In genomic region chr10:67104543-67104942, GRCm38 (mm10) we compare ENCODE assay signal across 13 mouse cellular contexts. TPM values are rescaled to one million over a fixed set of nuclear protein-coding genes. Genes with fewer than 3 reads are reported as not detected.
A peak's percentile ranks its signal among the peaks of the same experiment; 100 is the strongest.
DNase-seq lines count a peak whose midpoint lies in the region; ATAC-seq and TF ChIP-seq lines count a peak whose summit lies in the region.
"Had no signal": no experiment of that assay in that cellular context is flagged by ENCODE, and none has a peak within 500 bp of the region (broad histone marks: within the 10 kb centered on the region; RNA-seq: fewer than 3 reads in every experiment).

No protein-coding gene starts in this region.

- peaks cover 43% of the 10 kb centered on the region for H3K4me1 ChIP-seq in heart, adult 2 months (ENCODE audit: control insufficient read depth, insufficient read depth, low read length)
- peaks cover 86% of the 10 kb centered on the region for H3K4me1 ChIP-seq in hindbrain, embryonic 12.5 days
- peaks cover 58% of the 10 kb centered on the region for H3K4me1 ChIP-seq in hindbrain, embryonic 16.5 days (ENCODE audit: control insufficient read depth, insufficient read depth, low read depth, low read length)
- H3K4me1 ChIP-seq in midbrain, embryonic 11.5 days (ENCODE audit: control insufficient read depth, insufficient read depth, low read length): peaks cover 40% of the 10 kb centered on the region
- peaks cover 80% of the 10 kb centered on the region for H3K4me1 ChIP-seq in midbrain, embryonic 15.5 days
- H3K4me1 ChIP-seq in neural tube, embryonic 13.5 days (replicated peaks): peaks cover 98% of the 10 kb centered on the region

- no peaks in the 10 kb centered on the region for H3K9me3 ChIP-seq in hindbrain, embryonic 12.5 days (replicated peaks)
- H3K9me3 ChIP-seq in hindbrain, embryonic 16.5 days (ENCODE audit: control insufficient read depth, low read length): no peaks in the 10 kb centered on the region
- H3K9me3 ChIP-seq in midbrain, embryonic 11.5 days (ENCODE audit: control insufficient read depth, low read length): no peaks in the 10 kb centered on the region
- H3K9me3 ChIP-seq in midbrain, embryonic 15.5 days: no peaks in the 10 kb centered on the region
- no peaks in the 10 kb centered on the region for H3K9me3 ChIP-seq in neural tube, embryonic 13.5 days
- H3K9me3 ChIP-seq: hindbrain, embryonic 15.5 days; liver, embryonic 13.5 days; stomach, embryonic 15.5 days had no signal

- TF ChIP-seq CTCF in heart, adult 2 months (IDR thresholded peaks at IDR 0.05): no peak

- H3K4me3 ChIP-seq in heart, adult 2 months: no peak overlapping the region
- H3K4me3 ChIP-seq in hindbrain, embryonic 12.5 days: no peak overlapping the region
- H3K4me3 ChIP-seq in hindbrain, embryonic 16.5 days (ENCODE audit: low read length): no peak overlapping the region
- H3K4me3 ChIP-seq in midbrain, embryonic 11.5 days (ENCODE audit: low read depth, low read length): no peak overlapping the region
- H3K4me3 ChIP-seq in midbrain, embryonic 15.5 days: no peak overlapping the region
- no peak overlapping the region for H3K4me3 ChIP-seq in neural tube, embryonic 13.5 days
- H3K4me3 ChIP-seq: hindbrain, embryonic 15.5 days; liver, embryonic 13.5 days; stomach, embryonic 15.5 days had no signal

- no peak overlapping the region for H3K9ac ChIP-seq in heart, adult 2 months (ENCODE audit: low read depth, low read length)
- H3K9ac ChIP-seq in hindbrain, embryonic 12.5 days: no peak overlapping the region
- H3K9ac ChIP-seq in hindbrain, embryonic 16.5 days (ENCODE audit: low read depth, low read length): no peak overlapping the region
- H3K9ac ChIP-seq in midbrain, embryonic 11.5 days (ENCODE audit: low read length): no peak overlapping the region; the same call in 1 of the 2 replicates
- no peak overlapping the region for H3K9ac ChIP-seq in midbrain, embryonic 15.5 days
- no peak overlapping the region for H3K9ac ChIP-seq in neural tube, embryonic 13.5 days
- H3K9ac ChIP-seq: hindbrain, embryonic 15.5 days; liver, embryonic 13.5 days; stomach, embryonic 15.5 days had no signal

- 15% methylated on average over 9 of the region's 9 CpGs for WGBS in heart, adult 2 months
- WGBS in hindbrain, embryonic 12.5 days: 6% methylated on average over 9 of the region's 9 CpGs
- 13% methylated on average over 9 of the region's 9 CpGs for WGBS in hindbrain, embryonic 16.5 days
- 22% methylated on average over 9 of the region's 9 CpGs for WGBS in midbrain, embryonic 11.5 days
- WGBS in midbrain, embryonic 15.5 days: 10% methylated on average over 9 of the region's 9 CpGs
- WGBS in neural tube, embryonic 13.5 days: 9% methylated on average over 9 of the region's 9 CpGs

- no peak for TF ChIP-seq POLR2A in heart, adult 2 months (IDR thresholded peaks at IDR 0.05; ENCODE audit: insufficient read depth, low read depth, low read length)

- peak; percentile 52; the same call in 1 of the 2 replicates for ATAC-seq in hindbrain, embryonic 12.5 days (ENCODE audit: low FRiP score)
- no peak for ATAC-seq in hindbrain, embryonic 16.5 days
- ATAC-seq in midbrain, embryonic 11.5 days (ENCODE audit: low FRiP score): peak; percentile 57
- ATAC-seq in midbrain, embryonic 15.5 days (replicated peaks): no peak
- ATAC-seq in neural tube, embryonic 13.5 days (ENCODE audit: low read depth): no peak
- no peak for ATAC-seq in monocyte, adult 5-6 weeks (replicated peaks; ENCODE audit: insufficient number of reproducible peaks, low FRiP score, low TSS enrichment, poor library complexity, severe bottlenecking)

- H3K79me2 ChIP-seq in heart, adult 2 months (replicated peaks; ENCODE audit: control insufficient read depth, insufficient read depth, low read length): peaks cover 17% of the 10 kb centered on the region

- no peaks in the 10 kb centered on the region for H3K27me3 ChIP-seq in heart, adult 2 months (ENCODE audit: control insufficient read depth, insufficient read depth, low read length)
- no peaks in the 10 kb centered on the region for H3K27me3 ChIP-seq in hindbrain, embryonic 12.5 days
- H3K27me3 ChIP-seq in hindbrain, embryonic 16.5 days (replicated peaks; ENCODE audit: control insufficient read depth, insufficient read depth, low read length): no peaks in the 10 kb centered on the region
- H3K27me3 ChIP-seq in midbrain, embryonic 11.5 days (ENCODE audit: control insufficient read depth, insufficient read depth, low read length): no peaks in the 10 kb centered on the region
- no peaks in the 10 kb centered on the region for H3K27me3 ChIP-seq in midbrain, embryonic 15.5 days (replicated peaks)
- H3K27me3 ChIP-seq in neural tube, embryonic 13.5 days: no peaks in the 10 kb centered on the region
- H3K27me3 ChIP-seq: hindbrain, embryonic 15.5 days; liver, embryonic 13.5 days; stomach, embryonic 15.5 days had no signal

- TF ChIP-seq EP300 in heart, adult 2 months (IDR thresholded peaks at IDR 0.05; ENCODE audit: insufficient read depth, low read depth, low read length): no peak

- peak overlapping the region; percentile 1; the same call in 1 of the 2 replicates for H3K4me2 ChIP-seq in hindbrain, embryonic 12.5 days (replicated peaks)
- no peak overlapping the region for H3K4me2 ChIP-seq in hindbrain, embryonic 16.5 days (ENCODE audit: low read length)
- no peak overlapping the region for H3K4me2 ChIP-seq in midbrain, embryonic 11.5 days
- no peak overlapping the region for H3K4me2 ChIP-seq in midbrain, embryonic 15.5 days
- no peak overlapping the region for H3K4me2 ChIP-seq in neural tube, embryonic 13.5 days
- H3K4me2 ChIP-seq: hindbrain, embryonic 15.5 days; liver, embryonic 13.5 days; stomach, embryonic 15.5 days had no signal

- no peak for DNase-seq in heart, adult 2 months
- DNase-seq in heart, adult 18-20 months: no peak
- no peak for DNase-seq in midbrain, embryonic 11.5 days (ENCODE audit: low spot score, missing footprints)
- DNase-seq: liver, embryonic 13.5 days; thymus, postnatal 14 days had no signal

- peaks cover 30% of the 10 kb centered on the region for H3K36me3 ChIP-seq in heart, adult 2 months (ENCODE audit: control insufficient read depth, insufficient read depth, low read length)
- H3K36me3 ChIP-seq in hindbrain, embryonic 12.5 days: no peaks in the 10 kb centered on the region
- no peaks in the 10 kb centered on the region for H3K36me3 ChIP-seq in hindbrain, embryonic 16.5 days (ENCODE audit: control insufficient read depth, insufficient read depth, low read length)
- H3K36me3 ChIP-seq in midbrain, embryonic 11.5 days (ENCODE audit: control insufficient read depth, insufficient read depth, low read length): no peaks in the 10 kb centered on the region
- H3K36me3 ChIP-seq in midbrain, embryonic 15.5 days (replicated peaks): no peaks in the 10 kb centered on the region
- peaks cover 3% of the 10 kb centered on the region; the same call in 1 of the 2 replicates for H3K36me3 ChIP-seq in neural tube, embryonic 13.5 days
- H3K36me3 ChIP-seq: hindbrain, embryonic 15.5 days; liver, embryonic 13.5 days; stomach, embryonic 15.5 days had no signal

- intact Hi-C loops in heart, adult 2 months (cut with DNase I): no loop called here

- peak overlapping the region; percentile 16 for H3K27ac ChIP-seq in heart, adult 2 months
- peak overlapping the region; percentile 17; the same call in 1 of the 2 replicates for H3K27ac ChIP-seq in hindbrain, embryonic 12.5 days
- no peak overlapping the region for H3K27ac ChIP-seq in hindbrain, embryonic 16.5 days (ENCODE audit: low read depth, low read length)
- H3K27ac ChIP-seq in midbrain, embryonic 11.5 days (ENCODE audit: low read depth, low read length): no peak overlapping the region
- H3K27ac ChIP-seq in midbrain, embryonic 15.5 days: no peak overlapping the region
- H3K27ac ChIP-seq in neural tube, embryonic 13.5 days (replicated peaks): peak overlapping the region; percentile 28
- H3K27ac ChIP-seq: hindbrain, embryonic 15.5 days; liver, embryonic 13.5 days; stomach, embryonic 15.5 days had no signal

RNA-seq across cellular contexts. Expression of gene Reep3, which starts 7.8 kb away (rescaled TPM):
- 10 to 100 TPM; 19.7 to 20.2 TPM for total RNA-seq in heart, adult 2 months (2021)
- 14.9 and 27.7 TPM in 2 replicates for polyA plus RNA-seq in heart, adult 2 months (2012; rRNA removed)
- 10 to 100 TPM; 16.0 to 19.6 TPM for total RNA-seq in heart, adult 18-20 months (2021)
- polyA plus RNA-seq in hindbrain, embryonic 12.5 days (2016; fragmentation: Nextera tagmentation; extraction: Ambion mirVana): 53.3 and 54.0 TPM in 2 replicates
- polyA plus RNA-seq in hindbrain, embryonic 16.5 days (2015; fragmentation: Nextera tagmentation; extraction: Ambion mirVana): 32.7 and 36.2 TPM in 2 replicates
- 37.5 and 38.9 TPM in 2 replicates for polyA plus RNA-seq in midbrain, embryonic 11.5 days (2014; fragmentation: Nextera tagmentation; extraction: Ambion mirVana)
- 28.3 and 29.2 TPM in 2 replicates for polyA plus RNA-seq in midbrain, embryonic 15.5 days (2015; fragmentation: Nextera tagmentation; extraction: Ambion mirVana)
- 54.6 and 61.1 TPM in 2 replicates for polyA plus RNA-seq in neural tube, embryonic 13.5 days (2015; fragmentation: Nextera tagmentation; extraction: Ambion mirVana)
- total RNA-seq in monocyte, adult 5-6 weeks (2017): 12.9 to 19.6 TPM (median 19.1 TPM) in 3 replicates
- total RNA-seq: MEL had no signal

RNA-seq across cellular contexts. Expression of gene Jmjd1c, which starts 8.6 kb away (rescaled TPM):
- total RNA-seq in heart, adult 2 months (2021): 10 to 100 TPM; 34.5 to 36.8 TPM
- 8.5 and 14.7 TPM in 2 replicates for polyA plus RNA-seq in heart, adult 2 months (2012; rRNA removed)
- total RNA-seq in heart, adult 18-20 months (2021): 10 to 100 TPM; 31.5 to 34.6 TPM
- 60.1 and 65.1 TPM in 2 replicates for polyA plus RNA-seq in hindbrain, embryonic 12.5 days (2016; fragmentation: Nextera tagmentation; extraction: Ambion mirVana)
- polyA plus RNA-seq in hindbrain, embryonic 16.5 days (2015; fragmentation: Nextera tagmentation; extraction: Ambion mirVana): 33.4 and 35.5 TPM in 2 replicates
- polyA plus RNA-seq in midbrain, embryonic 11.5 days (2014; fragmentation: Nextera tagmentation; extraction: Ambion mirVana): 46.9 and 49.0 TPM in 2 replicates
- polyA plus RNA-seq in midbrain, embryonic 15.5 days (2015; fragmentation: Nextera tagmentation; extraction: Ambion mirVana): 52.0 and 53.8 TPM in 2 replicates
- polyA plus RNA-seq in neural tube, embryonic 13.5 days (2015; fragmentation: Nextera tagmentation; extraction: Ambion mirVana): 51.4 and 52.4 TPM in 2 replicates
- 110 to 165 TPM (median 124 TPM) in 3 replicates for total RNA-seq in monocyte, adult 5-6 weeks (2017)

Comparison
In these comparisons a context has a peak if more than half of its experiments do, and no peak if none do; other contexts are left out.
1. H3K27ac ChIP-seq: peak in heart, adult 2 months (single experiment), hindbrain, embryonic 12.5 days (single experiment) and neural tube, embryonic 13.5 days (single experiment); none in hindbrain, embryonic 16.5 days (single experiment), midbrain, embryonic 11.5 days (single experiment) and midbrain, embryonic 15.5 days (single experiment).
2. ATAC-seq: peak in hindbrain, embryonic 12.5 days (single experiment) and midbrain, embryonic 11.5 days (single experiment); none in hindbrain, embryonic 16.5 days (single experiment), midbrain, embryonic 15.5 days (single experiment), neural tube, embryonic 13.5 days (single experiment) and monocyte, adult 5-6 weeks (single experiment).